Mouse (Mus musculus) spleen, postnatal 36 days (tissue): ENCODE results near the gene Rbpj.

Experiments used
- DNase-seq, 2 experiments: peaks; one replicate each; pipeline ENCODE4 v3.0.0; 2022; ENCODE audit warnings: low spot score in 2 of 2, mixed read lengths in 1 of 2

Rbpj gene

GRCm38 (mm10) chr5:53465883-53466282 is at the start of gene Rbpj:
TSS of gene Rbpj (plus strand) at chr5:53466152.
- DNase-seq = no peak

- no peak for DNase-seq
Measured at GRCm38 (mm10) chr5:53420777-53421176, 45.2 kb upstream of the Rbpj start.

- no peak for DNase-seq
Measured at GRCm38 (mm10) chr5:53421291-53421690, 44.7 kb upstream of the Rbpj start.

GRCm38 (mm10) chr5:53427411-53427810 is 38.5 kb upstream of the Rbpj start:
- DNase-seq = no peak

- DNase-seq = no peak
Measured at GRCm38 (mm10) chr5:53429683-53430477, 36.1 kb upstream of the Rbpj start.

GRCm38 (mm10) chr5:53432451-53432850 is 33.5 kb upstream of the Rbpj start:
- no peak for DNase-seq

- DNase-seq = no peak
Measured at GRCm38 (mm10) chr5:53436905-53437632, 28.9 kb upstream of the Rbpj start.

GRCm38 (mm10) chr5:53437767-53438166 is 28.2 kb upstream of the Rbpj start:
- DNase-seq = no peak

- DNase-seq = no peak
Measured at GRCm38 (mm10) chr5:53438268-53438667, 27.7 kb upstream of the Rbpj start.

- DNase-seq = no peak
Measured at GRCm38 (mm10) chr5:53439655-53440054, 26.3 kb upstream of the Rbpj start.

GRCm38 (mm10) chr5:53444030-53444429 is 21.9 kb upstream of the Rbpj start:
- no peak for DNase-seq

- no peak for DNase-seq
Measured at GRCm38 (mm10) chr5:53450945-53451344, 15.0 kb upstream of the Rbpj start.

GRCm38 (mm10) chr5:53451829-53452228 is 14.1 kb upstream of the Rbpj start:
- DNase-seq = no peak

GRCm38 (mm10) chr5:53452920-53453319 is 13.0 kb upstream of the Rbpj start:
- DNase-seq = no peak

GRCm38 (mm10) chr5:53454706-53455105 is 11.2 kb upstream of the Rbpj start:
- DNase-seq = no peak

GRCm38 (mm10) chr5:53455459-53455858 is 10.5 kb upstream of the Rbpj start:
- DNase-seq = no peak

GRCm38 (mm10) chr5:53460196-53460595 is 5.8 kb upstream of the Rbpj start:
- DNase-seq = no peak

- no peak for DNase-seq
Measured at GRCm38 (mm10) chr5:53463098-53464018, 2.6 kb upstream of the Rbpj start.

GRCm38 (mm10) chr5:53466422-53467333 is 726 bp downstream of the Rbpj start:
- no peak for DNase-seq

- DNase-seq = no peak
Measured at GRCm38 (mm10) chr5:53467602-53468001, 1.6 kb downstream of the Rbpj start.

GRCm38 (mm10) chr5:53468366-53468765 is 2.4 kb downstream of the Rbpj start:
- DNase-seq = no peak
